Mouse (Mus musculus) lung, embryonic 16.5 days (tissue): ENCODE results near the gene Olfr1220. TPM values are rescaled to one million over a fixed set of nuclear protein-coding genes. Genes with fewer than 3 reads are reported as not detected.

Experiments used
- ATAC-seq: fragments of 200-750 bp; cut with Nextera tagmentation; 2 replicates; pipeline ENCODE4 v1.8.0; 2017; ENCODE audit warnings: low read depth, mild to moderate bottlenecking, moderate library complexity
- H3K27ac ChIP-seq: fragments of 300-500 bp; sonication (generic); 2 replicates; pipeline ENCODE4 v1.5.1; 2014; ENCODE audit warnings: mild to moderate bottlenecking, control low read depth, low read length
- H3K27me3 ChIP-seq: fragments of 300-500 bp; sonication (generic); 2 replicates; pipeline ENCODE4 v1.6.1; 2014; ENCODE audit warnings: low read depth, low read length, mixed read lengths; ENCODE audit not compliant: control insufficient read depth, insufficient read depth
- H3K36me3 ChIP-seq: fragments of 300-500 bp; sonication (generic); 2 replicates; pipeline ENCODE4 v1.6.1; 2014; ENCODE audit warnings: low read length; ENCODE audit not compliant: control insufficient read depth, insufficient read depth
- H3K4me1 ChIP-seq: fragments of 300-500 bp; sonication (generic); replicated peaks from 2 replicates; pipeline ENCODE4 v1.6.1; 2014; ENCODE audit warnings: low read length, mixed read lengths; ENCODE audit not compliant: control insufficient read depth, insufficient read depth
- H3K4me2 ChIP-seq: fragments of 300-500 bp; sonication (generic); 2 replicates; pipeline ENCODE4 v1.6.1; 2014; ENCODE audit warnings: low read depth, low read length, control low read depth
- H3K4me3 ChIP-seq: fragments of 300-500 bp; sonication (generic); 2 replicates; pipeline ENCODE4 v1.5.1; 2014; ENCODE audit warnings: mild to moderate bottlenecking, low read length, control low read depth
- H3K9ac ChIP-seq: fragments of 300-500 bp; sonication (generic); 2 replicates; pipeline ENCODE4 v1.6.1; 2014; ENCODE audit warnings: low read length, control low read depth
- H3K9me3 ChIP-seq: fragments of 300-500 bp; sonication (generic); 2 replicates; pipeline ENCODE4 v1.6.1; 2016; ENCODE audit warnings: low read length; ENCODE audit not compliant: control insufficient read depth
- WGBS: fragments of 180-500 bp; shearing (Covaris S2); extraction: QIAGEN DNeasy Blood & Tissue Kit; methylation state at CpG from one replicate; pipeline ENCODE4 v1.1.7; 2014; 5-methylcytosine and 5-hydroxymethylcytosine counted together
- polyA plus RNA-seq: library from polyadenylated mRNA; unstranded; fragments of >200 nt; fragmentation: Nextera tagmentation; extraction: Ambion mirVana; gene quantifications from 2 replicates; pipeline ENCODE4 v1.2.1, GENCODE M21; 2015

Olfr1220 gene
- polyA plus RNA-seq: not detected in 2 replicates

- Histone ChIP-seq H3K27ac (no peak within 1 kb of the TSS), H3K27me3 (no peaks in the 10 kb centered on the region), H3K4me3 (no peak within 1 kb of the TSS), H3K4me1 (no peaks in the 10 kb centered on the region), H3K4me2 (no peak within 1 kb of the TSS), H3K36me3 (no peaks in the 10 kb centered on the region), H3K9me3 (no peaks in the 10 kb centered on the region), H3K9ac (no peak within 1 kb of the TSS)
- ATAC-seq: no peak
- WGBS: 67% methylated on average over 3 of the region's 3 CpGs
Measured at GRCm38 (mm10) chr2:89106735-89107134, at the start of gene Olfr1220. TSS of gene Olfr1220 (minus strand) at chr2:89106835.

- no peak within 1 kb of the TSS for H3K9ac ChIP-seq
- 65% methylated on average over 1 of the region's 1 CpGs for WGBS
- ATAC-seq: no peak
- H3K4me3 ChIP-seq: no peak within 1 kb of the TSS
- H3K4me1 ChIP-seq: no peaks in the 10 kb centered on the region
- H3K27ac ChIP-seq: no peak within 1 kb of the TSS
- no peaks in the 10 kb centered on the region for H3K9me3 ChIP-seq
- H3K27me3 ChIP-seq: no peaks in the 10 kb centered on the region
- H3K36me3 ChIP-seq: no peaks in the 10 kb centered on the region
- H3K4me2 ChIP-seq: no peak within 1 kb of the TSS
Measured at GRCm38 (mm10) chr2:89151460-89151859, 44.8 kb upstream of the Olfr1220 start, which contains the start of gene Olfr1223. TSS of gene Olfr1223 (minus strand) at chr2:89151560.

- Histone ChIP-seq H3K4me2 (no peak within 1 kb of the TSS), H3K27ac (no peak within 1 kb of the TSS), H3K27me3 (no peaks in the 10 kb centered on the region), H3K9ac (no peak within 1 kb of the TSS), H3K4me1 (no peaks in the 10 kb centered on the region), H3K4me3 (no peak within 1 kb of the TSS), H3K9me3 (no peaks in the 10 kb centered on the region), H3K36me3 (no peaks in the 10 kb centered on the region)
- 36% methylated on average over 3 of the region's 3 CpGs for WGBS
- no peak for ATAC-seq
Measured at GRCm38 (mm10) chr2:89132954-89133353, 26.3 kb upstream of the Olfr1220 start, which contains the start of gene Olfr1222. TSS of gene Olfr1222 (minus strand) at chr2:89133054.

- WGBS: 71% methylated on average over 2 of the region's 2 CpGs
- ATAC-seq: no peak
- Histone ChIP-seq H3K4me3 (no peak within 1 kb of the TSS), H3K36me3 (no peaks in the 10 kb centered on the region), H3K27ac (no peak within 1 kb of the TSS), H3K9me3 (no peaks in the 10 kb centered on the region), H3K27me3 (no peaks in the 10 kb centered on the region), H3K4me1 (no peaks in the 10 kb centered on the region), H3K4me2 (no peak within 1 kb of the TSS), H3K9ac (no peak within 1 kb of the TSS)
Measured at GRCm38 (mm10) chr2:89117183-89117582, 10.5 kb upstream of the Olfr1220 start, which contains the start of gene Olfr1221. TSS of gene Olfr1221 (minus strand) at chr2:89117283.

DNA sequence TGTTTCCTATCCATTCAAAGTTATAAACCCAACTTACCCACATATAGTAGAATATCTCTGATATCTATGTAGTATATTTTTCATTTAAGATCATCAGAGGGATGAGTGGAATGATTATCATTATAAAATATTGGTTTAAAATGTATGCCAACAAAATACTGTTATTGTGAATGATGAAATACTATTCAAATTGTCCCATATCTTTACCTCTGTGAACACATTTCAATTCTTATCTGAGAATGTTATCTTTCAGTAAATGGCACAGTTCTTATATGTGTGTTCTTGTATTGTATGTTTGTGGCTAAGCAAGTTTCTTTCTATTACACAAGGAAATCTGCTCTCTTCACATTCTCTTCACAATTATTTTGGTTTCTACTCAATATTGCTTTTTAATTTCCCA lies 984 bp downstream of the Olfr1220 start:
- H3K4me3 ChIP-seq: no peak overlapping the region
- H3K9me3 ChIP-seq: no peaks in the 10 kb centered on the region
- no peak overlapping the region for H3K27ac ChIP-seq
- H3K36me3 ChIP-seq: no peaks in the 10 kb centered on the region
- no peak for ATAC-seq
- no peaks in the 10 kb centered on the region for H3K4me1 ChIP-seq
- no peak overlapping the region for H3K4me2 ChIP-seq
- H3K9ac ChIP-seq: no peak overlapping the region
- H3K27me3 ChIP-seq: no peaks in the 10 kb centered on the region

DNA sequence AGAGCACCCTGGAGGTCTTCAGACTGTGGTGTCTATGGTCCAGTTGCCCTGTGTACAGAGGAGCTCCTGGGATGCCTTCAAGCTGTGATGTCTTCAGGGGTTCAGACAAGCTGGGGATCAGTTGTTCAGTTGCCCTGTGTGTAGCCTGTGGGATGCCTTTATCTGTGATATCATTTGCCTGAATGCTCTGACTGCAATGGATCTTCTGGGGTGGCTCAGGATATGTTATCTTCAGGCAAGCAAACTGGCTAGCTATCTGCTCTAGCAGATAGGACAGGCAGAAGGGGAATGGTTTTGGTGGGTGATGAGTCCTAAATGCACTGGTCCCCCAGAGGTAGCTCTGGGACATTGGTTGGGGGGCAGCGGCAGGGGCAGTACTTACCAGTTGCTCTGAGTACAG lies 12.8 kb downstream of the Olfr1220 start:
- Histone ChIP-seq H3K9ac (no peak overlapping the region), H3K4me1 (no peaks in the 10 kb centered on the region), H3K4me2 (no peak overlapping the region), H3K27me3 (no peaks in the 10 kb centered on the region), H3K4me3 (no peak overlapping the region), H3K36me3 (no peaks in the 10 kb centered on the region), H3K9me3 (no peaks in the 10 kb centered on the region), H3K27ac (no peak overlapping the region)
- ATAC-seq: no peak
- 92% methylated on average over 1 of the region's 1 CpGs for WGBS

DNA sequence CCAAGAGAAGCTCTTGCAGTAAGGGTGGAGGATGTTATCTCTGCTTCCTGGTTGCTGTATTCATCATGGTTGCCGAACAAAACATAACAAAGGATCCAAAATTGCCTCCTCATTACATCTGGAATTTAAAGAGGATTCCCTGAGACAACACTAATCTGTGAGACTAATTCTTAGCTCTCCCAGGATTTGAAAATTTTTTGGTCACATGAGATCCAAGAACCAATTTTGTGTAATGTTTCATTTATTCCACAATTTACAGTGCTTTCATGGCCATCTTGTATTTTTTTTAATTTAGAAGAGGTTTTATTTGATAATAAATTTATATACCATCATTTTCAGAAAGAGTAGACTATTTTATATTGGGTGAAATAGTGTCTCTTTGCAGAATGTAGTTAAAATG lies 23.2 kb downstream of the Olfr1220 start, which contains the start of gene Olfr1219:
Olfr1219 (minus strand) TSS at position 101 of the 400 bp plus-strand sequence.
- Histone ChIP-seq H3K4me1 (no peaks in the 10 kb centered on the region), H3K4me3 (no peak within 1 kb of the TSS), H3K36me3 (no peaks in the 10 kb centered on the region), H3K9me3 (no peaks in the 10 kb centered on the region), H3K27ac (no peak within 1 kb of the TSS), H3K4me2 (no peak within 1 kb of the TSS), H3K9ac (no peak within 1 kb of the TSS), H3K27me3 (no peaks in the 10 kb centered on the region)
- ATAC-seq: no peak
- WGBS: 52% methylated on average over 1 of the region's 1 CpGs

DNA sequence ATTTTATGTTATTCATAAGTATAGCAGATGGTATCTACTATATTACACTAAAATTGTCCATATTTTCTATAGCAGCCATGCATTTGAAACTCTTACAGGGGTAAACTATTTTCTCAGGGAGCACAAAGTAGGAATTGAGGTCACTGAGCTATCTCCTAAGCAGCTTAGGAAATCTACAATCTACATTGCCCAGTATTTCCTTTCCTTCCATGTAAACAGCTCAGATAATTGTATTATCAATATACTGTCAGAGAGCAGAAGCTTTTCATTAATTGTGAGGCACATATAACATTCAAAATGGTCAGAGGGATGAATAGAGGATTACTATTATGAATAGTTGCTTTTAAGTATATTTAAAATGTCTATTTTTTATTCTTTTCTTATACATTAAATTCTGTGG lies 25.1 kb downstream of the Olfr1220 start:
- H3K36me3 ChIP-seq: no peaks in the 10 kb centered on the region
- no peaks in the 10 kb centered on the region for H3K4me1 ChIP-seq
- no peak overlapping the region for H3K27ac ChIP-seq
- H3K9me3 ChIP-seq: no peaks in the 10 kb centered on the region
- ATAC-seq: no peak
- H3K9ac ChIP-seq: no peak overlapping the region
- no peak overlapping the region for H3K4me3 ChIP-seq
- H3K27me3 ChIP-seq: no peaks in the 10 kb centered on the region
- no peak overlapping the region for H3K4me2 ChIP-seq

- H3K4me3 ChIP-seq: no peak within 1 kb of the TSS
- ATAC-seq: no peak
- H3K4me2 ChIP-seq: no peak within 1 kb of the TSS
- H3K9ac ChIP-seq: no peak within 1 kb of the TSS
- no peaks in the 10 kb centered on the region for H3K36me3 ChIP-seq
- H3K9me3 ChIP-seq: no peaks in the 10 kb centered on the region
- H3K4me1 ChIP-seq: no peaks in the 10 kb centered on the region
- no peak within 1 kb of the TSS for H3K27ac ChIP-seq
- no peaks in the 10 kb centered on the region for H3K27me3 ChIP-seq
Measured at GRCm38 (mm10) chr2:89061087-89061486, 45.5 kb downstream of the Olfr1220 start, which contains the start of gene Olfr1218. TSS of gene Olfr1218 (minus strand) at chr2:89061187.
